Mouse (Mus musculus): Measurements from ENCODE around the gene Gm20843. TPM values are rescaled to one million over a fixed set of nuclear protein-coding genes. Genes with fewer than 3 reads are reported as not detected.
"Not testable (repeated sequence)": the region's sequence is repeated elsewhere in the genome, so short reads cannot be mapped to it uniquely, and the experiment has no call there.

The Gm20843 gene
- not detected in 2 replicates for polyA plus RNA-seq (2015; fragmentation: Nextera tagmentation; extraction: Ambion mirVana)

DNA sequence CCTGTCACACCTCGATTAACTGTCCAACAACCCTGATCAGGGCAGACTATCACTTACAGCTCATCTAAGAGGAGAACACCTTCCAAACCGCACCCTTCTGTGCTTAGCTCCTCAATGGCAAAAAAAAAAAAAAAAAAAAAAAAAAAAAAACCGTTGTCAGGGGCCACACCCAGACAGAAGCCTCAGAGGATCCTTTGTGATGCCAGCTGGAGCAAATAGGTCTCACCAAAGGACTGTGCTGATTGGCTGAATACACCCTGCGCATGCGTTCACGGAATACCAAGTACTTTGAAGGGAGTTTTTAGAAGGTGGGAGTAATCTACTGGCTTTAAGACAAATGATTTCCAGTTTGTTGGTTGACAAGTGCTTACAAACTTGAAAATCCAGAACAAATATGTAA is at the start of gene Gm20843:
Gene Gm20843, minus strand, starts transcription at position 101 of the 400 bp plus-strand sequence.
- H3K9ac ChIP-seq; H3K4me3 ChIP-seq; H3K36me3 ChIP-seq; H3K4me1 ChIP-seq; H3K9me3 ChIP-seq; H3K27ac ChIP-seq; ATAC-seq (ENCODE audit: insufficient number of reproducible peaks, low FRiP score, low TSS enrichment, low read depth); H3K27me3 ChIP-seq; H3K4me2 ChIP-seq: not testable (repeated sequence)
- no CpG with 5 or more reads among the region's 6 CpGs for WGBS

Data from limb, embryonic 15.5 days (tissue).